Mouse (Mus musculus): ENCODE data around the gene Enah. TPM values are rescaled to one million over a fixed set of nuclear protein-coding genes. Genes with fewer than 3 reads are reported as not detected.

Enah gene
- polyA plus RNA-seq, 1 experiment from 2014 or later: 7.6 TPM

DNA sequence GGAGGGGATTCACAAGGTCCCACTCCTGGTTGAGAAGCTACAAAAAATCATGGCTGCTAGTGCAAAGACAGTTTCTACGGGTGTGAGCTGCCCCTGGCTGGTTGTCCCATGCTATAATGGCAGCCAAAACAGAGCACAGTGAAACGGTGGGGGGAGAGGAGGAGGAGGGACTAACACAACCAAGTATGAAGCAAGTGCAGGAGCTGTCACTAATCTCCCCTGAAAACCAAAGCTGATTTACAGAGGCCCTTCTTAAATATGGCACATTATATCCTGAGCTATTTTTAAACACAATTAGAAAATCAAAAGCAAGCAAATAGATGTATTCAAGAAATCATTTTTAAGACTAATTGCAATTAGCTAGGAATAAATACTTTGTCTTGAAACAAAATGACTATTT is 32.6 kb downstream of the Enah start:
- no peak overlapping the region for H3K27ac ChIP-seq (ENCODE audit: low read depth, low read length)

DNA sequence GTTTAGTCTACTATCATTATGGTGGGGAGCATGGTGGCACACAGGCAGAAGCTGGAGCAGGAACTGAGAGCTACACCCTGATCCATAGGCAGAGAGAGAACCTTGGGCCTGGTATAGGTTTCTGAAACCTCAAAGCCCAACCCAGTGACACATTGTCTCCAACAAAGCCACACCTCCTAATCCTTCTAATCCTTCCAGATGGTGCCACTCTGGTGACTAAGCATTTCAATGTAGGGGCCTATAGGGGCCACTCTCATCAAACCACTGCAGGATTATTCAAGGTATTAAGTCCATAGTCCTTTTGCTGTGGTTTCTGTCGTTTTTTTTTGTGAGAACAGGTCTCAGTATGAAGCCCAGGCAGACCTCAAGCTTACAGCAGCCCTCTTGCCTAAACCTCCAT is 33.9 kb downstream of the Enah start:
- H3K27me3 ChIP-seq (replicated peaks; ENCODE audit: control insufficient read depth, insufficient read depth, low read length): no peaks in the 10 kb centered on the region
- H3K4me2 ChIP-seq: no peak overlapping the region
- H3K9ac ChIP-seq (ENCODE audit: low read depth, low read length): no peak overlapping the region
- H3K27ac ChIP-seq (ENCODE audit: low read depth, low read length): no peak overlapping the region
- H3K9me3 ChIP-seq (ENCODE audit: control insufficient read depth, low read length): no peaks in the 10 kb centered on the region
- no peaks in the 10 kb centered on the region for H3K36me3 ChIP-seq (ENCODE audit: control insufficient read depth, insufficient read depth, low read length)
- WGBS: 72% methylated on average over 1 of the region's 1 CpGs
- H3K4me3 ChIP-seq (ENCODE audit: low read depth, low read length): no peak overlapping the region
- DNase-seq (ENCODE audit: low spot score): no peak
- no peak for ATAC-seq (replicated peaks; ENCODE audit: low FRiP score)
- no peaks in the 10 kb centered on the region for H3K4me1 ChIP-seq (replicated peaks; ENCODE audit: control insufficient read depth, insufficient read depth, low read length)

More for the DNA sequence above, 32.6 kb downstream of the Enah start:
- ATAC-seq (replicated peaks; ENCODE audit: low FRiP score): no peak
- H3K4me2 ChIP-seq: no peak overlapping the region
- no peaks in the 10 kb centered on the region for H3K36me3 ChIP-seq (ENCODE audit: control insufficient read depth, insufficient read depth, low read length)
- WGBS: 40% methylated on average over 2 of the region's 2 CpGs
- no peaks in the 10 kb centered on the region for H3K4me1 ChIP-seq (replicated peaks; ENCODE audit: control insufficient read depth, insufficient read depth, low read length)
- no peak overlapping the region for H3K4me3 ChIP-seq (ENCODE audit: low read depth, low read length)
- H3K9me3 ChIP-seq (ENCODE audit: control insufficient read depth, low read length): no peaks in the 10 kb centered on the region
- no peak for DNase-seq (ENCODE audit: low spot score)
- no peak overlapping the region for H3K9ac ChIP-seq (ENCODE audit: low read depth, low read length)
- H3K27me3 ChIP-seq (replicated peaks; ENCODE audit: control insufficient read depth, insufficient read depth, low read length): no peaks in the 10 kb centered on the region

GRCm38 (mm10) chr1:181984811-181985210 is 35.0 kb downstream of the Enah start:
- H3K36me3 ChIP-seq (ENCODE audit: control insufficient read depth, insufficient read depth, low read length): no peaks in the 10 kb centered on the region
- H3K4me1 ChIP-seq (replicated peaks; ENCODE audit: control insufficient read depth, insufficient read depth, low read length): no peaks in the 10 kb centered on the region
- WGBS: 94% methylated on average over 2 of the region's 2 CpGs
- H3K4me2 ChIP-seq: no peak overlapping the region
- H3K4me3 ChIP-seq (ENCODE audit: low read depth, low read length): no peak overlapping the region
- ATAC-seq (replicated peaks; ENCODE audit: low FRiP score) (no peak), DNase-seq (ENCODE audit: low spot score) (no peak)
- no peak overlapping the region for H3K9ac ChIP-seq (ENCODE audit: low read depth, low read length)
- H3K9me3 ChIP-seq (ENCODE audit: control insufficient read depth, low read length): no peaks in the 10 kb centered on the region
- H3K27me3 ChIP-seq (replicated peaks; ENCODE audit: control insufficient read depth, insufficient read depth, low read length): no peaks in the 10 kb centered on the region
- no peak overlapping the region for H3K27ac ChIP-seq (ENCODE audit: low read depth, low read length)

- no peaks in the 10 kb centered on the region for H3K27me3 ChIP-seq (replicated peaks; ENCODE audit: control insufficient read depth, insufficient read depth, low read length)
- no peaks in the 10 kb centered on the region for H3K4me1 ChIP-seq (replicated peaks; ENCODE audit: control insufficient read depth, insufficient read depth, low read length)
- no peaks in the 10 kb centered on the region for H3K9me3 ChIP-seq (ENCODE audit: control insufficient read depth, low read length)
- no peak overlapping the region for H3K4me3 ChIP-seq (ENCODE audit: low read depth, low read length)
- 91% methylated on average over 14 of the region's 14 CpGs for WGBS
- ATAC-seq (replicated peaks; ENCODE audit: low FRiP score) (no peak), DNase-seq (ENCODE audit: low spot score) (no peak)
- no peak overlapping the region for H3K27ac ChIP-seq (ENCODE audit: low read depth, low read length)
- no peak overlapping the region for H3K9ac ChIP-seq (ENCODE audit: low read depth, low read length)
- no peak overlapping the region for H3K4me2 ChIP-seq
- H3K36me3 ChIP-seq (ENCODE audit: control insufficient read depth, insufficient read depth, low read length): no peaks in the 10 kb centered on the region
Measured at GRCm38 (mm10) chr1:181980017-181980719, 39.6 kb downstream of the Enah start.

DNA sequence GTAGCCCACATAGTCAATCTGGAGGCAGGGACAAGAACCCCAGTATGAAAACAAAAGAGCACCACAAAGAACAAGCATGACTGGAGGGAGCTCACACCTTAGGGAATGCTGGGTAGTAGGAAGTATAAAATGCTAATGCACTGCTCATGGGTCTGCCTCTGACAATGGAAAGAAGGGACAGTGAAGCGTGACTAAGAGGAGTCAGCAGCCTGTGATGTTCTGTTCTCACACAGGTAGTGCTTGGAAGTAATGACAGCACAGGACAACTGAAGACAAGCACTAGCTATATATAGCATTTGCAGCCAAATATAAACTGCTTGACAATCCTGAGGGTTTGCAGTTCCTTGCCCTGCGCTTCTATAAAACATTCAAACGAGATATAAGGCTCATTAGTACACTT is 44.3 kb downstream of the Enah start:
- Histone ChIP-seq H3K36me3 (ENCODE audit: control insufficient read depth, insufficient read depth, low read length) (no peaks in the 10 kb centered on the region), H3K27me3 (replicated peaks; ENCODE audit: control insufficient read depth, insufficient read depth, low read length) (no peaks in the 10 kb centered on the region), H3K4me3 (ENCODE audit: low read depth, low read length) (no peak overlapping the region), H3K27ac (ENCODE audit: low read depth, low read length) (no peak overlapping the region; the same call in 1 of the 2 replicates), H3K9me3 (ENCODE audit: control insufficient read depth, low read length) (no peaks in the 10 kb centered on the region), H3K4me1 (replicated peaks; ENCODE audit: control insufficient read depth, insufficient read depth, low read length) (peaks cover 3% of the 10 kb centered on the region), H3K9ac (ENCODE audit: low read depth, low read length) (no peak overlapping the region), H3K4me2 (no peak overlapping the region)
- 72% methylated on average over 3 of the region's 3 CpGs for WGBS
- no peak for DNase-seq (ENCODE audit: low spot score)
- no peak for ATAC-seq (replicated peaks; ENCODE audit: low FRiP score)

- H3K27me3 ChIP-seq (replicated peaks; ENCODE audit: control insufficient read depth, insufficient read depth, low read length): no peaks in the 10 kb centered on the region
- ATAC-seq (replicated peaks; ENCODE audit: low FRiP score) (no peak), DNase-seq (ENCODE audit: low spot score) (no peak)
- H3K4me2 ChIP-seq: no peak overlapping the region
- no peak overlapping the region for H3K4me3 ChIP-seq (ENCODE audit: low read depth, low read length)
- H3K27ac ChIP-seq (ENCODE audit: low read depth, low read length): no peak overlapping the region
- no peaks in the 10 kb centered on the region for H3K36me3 ChIP-seq (ENCODE audit: control insufficient read depth, insufficient read depth, low read length)
- no peak overlapping the region for H3K9ac ChIP-seq (ENCODE audit: low read depth, low read length)
- peaks cover 3% of the 10 kb centered on the region for H3K4me1 ChIP-seq (replicated peaks; ENCODE audit: control insufficient read depth, insufficient read depth, low read length)
- H3K9me3 ChIP-seq (ENCODE audit: control insufficient read depth, low read length): no peaks in the 10 kb centered on the region
Measured at GRCm38 (mm10) chr1:181974897-181975296, 44.9 kb downstream of the Enah start.

- Histone ChIP-seq H3K4me3 (ENCODE audit: low read depth, low read length) (no peak overlapping the region), H3K4me2 (no peak overlapping the region), H3K4me1 (replicated peaks; ENCODE audit: control insufficient read depth, insufficient read depth, low read length) (no peaks in the 10 kb centered on the region), H3K9ac (ENCODE audit: low read depth, low read length) (no peak overlapping the region), H3K9me3 (ENCODE audit: control insufficient read depth, low read length) (no peaks in the 10 kb centered on the region), H3K27ac (ENCODE audit: low read depth, low read length) (no peak overlapping the region), H3K27me3 (replicated peaks; ENCODE audit: control insufficient read depth, insufficient read depth, low read length) (no peaks in the 10 kb centered on the region), H3K36me3 (ENCODE audit: control insufficient read depth, insufficient read depth, low read length) (no peaks in the 10 kb centered on the region)
- ATAC-seq (replicated peaks; ENCODE audit: low FRiP score) (no peak), DNase-seq (ENCODE audit: low spot score) (no peak)
- WGBS: 79% methylated on average over 1 of the region's 1 CpGs
Measured at GRCm38 (mm10) chr1:181965277-181965676, 54.5 kb downstream of the Enah start.

DNA sequence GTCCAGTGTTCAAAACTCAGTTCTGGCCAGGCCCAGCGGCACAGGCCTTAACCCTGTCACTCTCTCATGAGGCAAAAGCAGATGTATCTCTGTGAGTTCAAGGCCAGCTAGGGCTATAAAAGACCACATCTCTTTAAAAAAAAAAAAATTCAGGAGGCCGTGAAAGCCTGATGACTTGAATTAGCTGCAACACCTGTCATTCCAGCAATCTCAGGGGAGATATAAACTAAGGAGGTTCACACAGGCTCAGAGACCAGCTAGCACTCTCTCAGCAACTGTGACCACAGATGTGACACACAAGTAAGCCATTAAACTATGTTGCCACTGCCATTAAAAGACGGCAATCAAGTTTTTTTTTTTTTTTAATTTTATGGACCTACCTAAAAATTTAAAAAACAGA is 56.0 kb downstream of the Enah start:
- Histone ChIP-seq H3K36me3 (ENCODE audit: control insufficient read depth, insufficient read depth, low read length) (no peaks in the 10 kb centered on the region), H3K9me3 (ENCODE audit: control insufficient read depth, low read length) (no peaks in the 10 kb centered on the region), H3K9ac (ENCODE audit: low read depth, low read length) (no peak overlapping the region), H3K4me2 (no peak overlapping the region), H3K4me1 (replicated peaks; ENCODE audit: control insufficient read depth, insufficient read depth, low read length) (no peaks in the 10 kb centered on the region), H3K4me3 (ENCODE audit: low read depth, low read length) (no peak overlapping the region), H3K27ac (ENCODE audit: low read depth, low read length) (no peak overlapping the region), H3K27me3 (replicated peaks; ENCODE audit: control insufficient read depth, insufficient read depth, low read length) (no peaks in the 10 kb centered on the region)
- no peak for DNase-seq (ENCODE audit: low spot score)
- no peak for ATAC-seq (replicated peaks; ENCODE audit: low FRiP score)
- WGBS: 88% methylated on average over 3 of the region's 3 CpGs

DNA sequence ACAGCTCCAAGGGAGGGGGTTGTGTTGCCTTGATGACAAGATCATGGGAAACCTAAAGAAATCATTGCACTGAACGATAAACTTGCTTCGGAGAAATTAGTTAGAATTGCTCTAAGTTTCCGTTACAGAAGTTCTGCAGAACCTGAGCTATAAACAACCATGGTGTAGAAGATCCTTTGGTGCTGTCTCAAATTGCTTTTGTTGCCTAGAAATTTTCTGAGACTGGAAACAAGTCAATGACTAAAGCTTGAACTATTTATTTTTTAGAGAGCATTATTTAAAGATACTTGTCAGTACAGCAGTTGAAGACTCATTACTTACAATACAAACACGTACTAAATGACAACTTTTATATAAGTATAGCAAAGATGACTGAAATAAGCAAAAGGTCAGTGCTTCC is 56.4 kb downstream of the Enah start:
- Histone ChIP-seq H3K9ac (ENCODE audit: low read depth, low read length) (no peak overlapping the region), H3K4me2 (no peak overlapping the region), H3K27me3 (replicated peaks; ENCODE audit: control insufficient read depth, insufficient read depth, low read length) (no peaks in the 10 kb centered on the region), H3K4me3 (ENCODE audit: low read depth, low read length) (no peak overlapping the region), H3K27ac (ENCODE audit: low read depth, low read length) (no peak overlapping the region), H3K9me3 (ENCODE audit: control insufficient read depth, low read length) (no peaks in the 10 kb centered on the region), H3K36me3 (ENCODE audit: control insufficient read depth, insufficient read depth, low read length) (no peaks in the 10 kb centered on the region), H3K4me1 (replicated peaks; ENCODE audit: control insufficient read depth, insufficient read depth, low read length) (no peaks in the 10 kb centered on the region)
- no peak for DNase-seq (ENCODE audit: low spot score)
- no peak for ATAC-seq (replicated peaks; ENCODE audit: low FRiP score)
- 90% methylated on average over 4 of the region's 4 CpGs for WGBS
